Mouse (Mus musculus) kidney, embryonic 14.5 days (tissue): Measurements from ENCODE around the gene Vtcn1. TPM values are rescaled to one million over a fixed set of nuclear protein-coding genes. Genes with fewer than 3 reads are reported as not detected.

Source experiments
- ATAC-seq: fragments of 200-750 bp; cut with Nextera tagmentation; 2 replicates; pipeline ENCODE4 v1.8.0; 2017; ENCODE audit warnings: moderate number of reproducible peaks, mild to moderate bottlenecking, moderate TSS enrichment, moderate library complexity; ENCODE audit not compliant: low FRiP score, low TSS enrichment
- H3K27ac ChIP-seq: fragments of 300-500 bp; sonication (generic); 2 replicates; pipeline ENCODE4 v1.5.1; 2014; ENCODE audit warnings: low read depth, mild to moderate bottlenecking, low read length, moderate library complexity, mixed read lengths
- H3K27me3 ChIP-seq: fragments of 300-500 bp; sonication (generic); 2 replicates; pipeline ENCODE4 v1.6.1; 2014; ENCODE audit warnings: mild to moderate bottlenecking, low read length; ENCODE audit not compliant: control insufficient read depth, insufficient read depth
- H3K36me3 ChIP-seq: fragments of 300-500 bp; sonication (generic); 2 replicates; pipeline ENCODE4 v1.6.1; 2014; ENCODE audit warnings: low read length, mixed read lengths; ENCODE audit not compliant: control insufficient read depth, insufficient read depth
- H3K4me1 ChIP-seq: fragments of 300-500 bp; sonication (generic); 2 replicates; pipeline ENCODE4 v1.6.1; 2014; ENCODE audit warnings: low read length, mixed read lengths; ENCODE audit not compliant: control insufficient read depth, insufficient read depth
- H3K4me2 ChIP-seq: fragments of 300-500 bp; sonication (generic); replicated peaks from 2 replicates; pipeline ENCODE4 v1.6.1; 2014; ENCODE audit warnings: low read depth, mild to moderate bottlenecking, low read length
- H3K4me3 ChIP-seq: fragments of 300-500 bp; sonication (generic); 2 replicates; pipeline ENCODE4 v1.5.1; 2014; ENCODE audit warnings: mild to moderate bottlenecking, low read length
- H3K9ac ChIP-seq: fragments of 300-500 bp; sonication (generic); 2 replicates; pipeline ENCODE4 v1.6.1; 2014; ENCODE audit warnings: low read depth, mild to moderate bottlenecking, low read length, moderate library complexity
- H3K9me3 ChIP-seq: fragments of 300-500 bp; sonication (generic); 2 replicates; pipeline ENCODE4 v1.6.1; 2016; ENCODE audit warnings: low read length; ENCODE audit not compliant: control insufficient read depth
- WGBS: fragments of 180-500 bp; shearing (Covaris S2); extraction: QIAGEN DNeasy Blood & Tissue Kit; methylation state at CpG from one replicate; pipeline ENCODE4 v1.1.7; 2014; 5-methylcytosine and 5-hydroxymethylcytosine counted together
- polyA plus RNA-seq: library from polyadenylated mRNA; unstranded; fragments of >200 nt; fragmentation: Nextera tagmentation; extraction: Ambion mirVana; gene quantifications from 2 replicates; pipeline ENCODE4 v1.2.1, GENCODE M21; 2014

Vtcn1 gene
- polyA plus RNA-seq: 0.34 and 0.50 TPM in 2 replicates

- H3K27me3 ChIP-seq: no peaks in the 10 kb centered on the region
- H3K4me2 ChIP-seq: no peak within 1 kb of the TSS
- H3K9me3 ChIP-seq: no peaks in the 10 kb centered on the region
- H3K4me1 ChIP-seq: 0 out of 2 replicates have a peak, but pooled peaks cover 6% of the 10 kb centered on the region
- ATAC-seq: no peak
- H3K36me3 ChIP-seq: no peaks in the 10 kb centered on the region
- no peak within 1 kb of the TSS; the same call in 1 of the 2 replicates for H3K27ac ChIP-seq
- no peak within 1 kb of the TSS for H3K9ac ChIP-seq
- no peak within 1 kb of the TSS for H3K4me3 ChIP-seq
- 47% methylated on average over 6 of the region's 6 CpGs for WGBS
Measured at GRCm38 (mm10) chr3:100825225-100825965, at the start of gene Vtcn1. Gene Vtcn1, plus strand, starts transcription at chr3:100825459.

GRCm38 (mm10) chr3:100776967-100777366, 48.3 kb upstream of the Vtcn1 start:
- H3K9me3 ChIP-seq: no peaks in the 10 kb centered on the region
- no peaks in the 10 kb centered on the region for H3K4me1 ChIP-seq
- ATAC-seq: no peak
- WGBS: 90% methylated on average over 6 of the region's 6 CpGs
- H3K36me3 ChIP-seq: no peaks in the 10 kb centered on the region
- no peak overlapping the region for H3K9ac ChIP-seq
- H3K27ac ChIP-seq: no peak overlapping the region
- 0 out of 2 replicates have a peak, but pooled peaks cover 4% of the 10 kb centered on the region for H3K27me3 ChIP-seq
- no peak overlapping the region for H3K4me3 ChIP-seq
- no peak overlapping the region for H3K4me2 ChIP-seq

- Histone ChIP-seq H3K36me3 (no peaks in the 10 kb centered on the region), H3K4me3 (no peak overlapping the region), H3K27ac (no peak overlapping the region), H3K27me3 (0 out of 2 replicates have a peak, but pooled peaks cover 4% of the 10 kb centered on the region), H3K4me1 (no peaks in the 10 kb centered on the region), H3K4me2 (no peak overlapping the region), H3K9me3 (no peaks in the 10 kb centered on the region), H3K9ac (no peak overlapping the region)
- 83% methylated on average over 4 of the region's 4 CpGs for WGBS
- no peak for ATAC-seq
Measured at GRCm38 (mm10) chr3:100777568-100777967, 47.7 kb upstream of the Vtcn1 start.

GRCm38 (mm10) chr3:100786076-100786475, 39.2 kb upstream of the Vtcn1 start:
- 83% methylated on average over 2 of the region's 2 CpGs for WGBS

GRCm38 (mm10) chr3:100791670-100792069, 33.6 kb upstream of the Vtcn1 start:
- WGBS: 71% methylated on average over 3 of the region's 3 CpGs
- no peak overlapping the region for H3K27ac ChIP-seq
- H3K9me3 ChIP-seq: no peaks in the 10 kb centered on the region
- no peaks in the 10 kb centered on the region for H3K4me1 ChIP-seq
- no peak for ATAC-seq
- no peak overlapping the region for H3K4me3 ChIP-seq
- H3K4me2 ChIP-seq: no peak overlapping the region
- no peaks in the 10 kb centered on the region for H3K36me3 ChIP-seq
- no peak overlapping the region for H3K9ac ChIP-seq
- H3K27me3 ChIP-seq: no peaks in the 10 kb centered on the region

More at GRCm38 (mm10) chr3:100786076-100786475, 39.2 kb upstream of the Vtcn1 start:
- no peaks in the 10 kb centered on the region for H3K36me3 ChIP-seq
- no peaks in the 10 kb centered on the region for H3K27me3 ChIP-seq
- no peaks in the 10 kb centered on the region for H3K4me1 ChIP-seq
- H3K4me3 ChIP-seq: no peak overlapping the region
- no peak overlapping the region for H3K9ac ChIP-seq
- no peak overlapping the region for H3K27ac ChIP-seq
- H3K4me2 ChIP-seq: no peak overlapping the region
- ATAC-seq: no peak
- H3K9me3 ChIP-seq: no peaks in the 10 kb centered on the region

- 83% methylated on average over 2 of the region's 2 CpGs for WGBS
- Histone ChIP-seq H3K4me1 (no peaks in the 10 kb centered on the region), H3K27me3 (no peaks in the 10 kb centered on the region), H3K4me3 (no peak overlapping the region), H3K4me2 (no peak overlapping the region), H3K9me3 (no peaks in the 10 kb centered on the region), H3K27ac (no peak overlapping the region), H3K36me3 (no peaks in the 10 kb centered on the region), H3K9ac (no peak overlapping the region)
- ATAC-seq: no peak
Measured at GRCm38 (mm10) chr3:100793345-100793744, 31.9 kb upstream of the Vtcn1 start.

- H3K27ac ChIP-seq: no peak overlapping the region
- no peak overlapping the region for H3K9ac ChIP-seq
- H3K9me3 ChIP-seq: no peaks in the 10 kb centered on the region
- no peaks in the 10 kb centered on the region for H3K27me3 ChIP-seq
- H3K4me1 ChIP-seq: no peaks in the 10 kb centered on the region
- WGBS: 38% methylated on average over 4 of the region's 4 CpGs
- no peaks in the 10 kb centered on the region for H3K36me3 ChIP-seq
- no peak overlapping the region for H3K4me3 ChIP-seq
- ATAC-seq: no peak
- H3K4me2 ChIP-seq: no peak overlapping the region
Measured at GRCm38 (mm10) chr3:100796571-100796970, 28.7 kb upstream of the Vtcn1 start.

- no peak overlapping the region for H3K4me2 ChIP-seq
- no peak for ATAC-seq
- H3K36me3 ChIP-seq: no peaks in the 10 kb centered on the region
- H3K27me3 ChIP-seq: no peaks in the 10 kb centered on the region
- H3K9ac ChIP-seq: no peak overlapping the region
- H3K27ac ChIP-seq: no peak overlapping the region
- no peaks in the 10 kb centered on the region for H3K4me1 ChIP-seq
- no peaks in the 10 kb centered on the region for H3K9me3 ChIP-seq
- 82% methylated on average over 6 of the region's 6 CpGs for WGBS
- H3K4me3 ChIP-seq: no peak overlapping the region
Measured at GRCm38 (mm10) chr3:100797166-100798145, 27.8 kb upstream of the Vtcn1 start.
